Mouse (Mus musculus): ENCODE measurements around the gene Lrrc1. TPM values are rescaled to one million over a fixed set of nuclear protein-coding genes. Genes with fewer than 3 reads are reported as not detected.
"Not testable (repeated sequence)": the region's sequence is repeated elsewhere in the genome, so short reads cannot be mapped to it uniquely, and the experiment has no call there.

Gene Lrrc1
- polyA plus RNA-seq, 1 experiment from 2014 or later = 14.9 TPM

DNA sequence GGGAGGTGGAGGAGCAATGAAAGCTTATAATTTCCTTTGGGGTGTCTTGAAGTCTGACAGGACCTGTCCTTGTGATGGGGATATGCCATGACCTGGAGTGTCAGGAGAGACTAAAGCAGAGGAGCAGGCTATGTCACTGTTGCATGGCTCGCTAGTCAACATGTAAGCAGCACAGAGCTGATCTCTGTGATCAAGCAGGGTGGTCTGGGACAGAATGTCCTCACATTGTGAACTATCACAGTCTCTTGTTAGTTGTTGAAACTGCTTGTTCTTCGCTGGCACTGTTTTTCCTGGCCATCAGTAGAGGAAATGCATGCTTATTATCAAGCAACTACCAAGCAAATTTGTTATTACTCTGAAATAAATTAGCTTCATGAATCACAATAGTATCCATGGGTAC, 38.6 kb upstream of the Lrrc1 start:
- TF ChIP-seq CTCF (IDR thresholded peaks at IDR 0.05; ENCODE audit: low read depth) (no peak), EP300 (optimal IDR thresholded peaks at IDR 0.05) (no peak)
- H3K9ac ChIP-seq (ENCODE audit: low read length) = no peak overlapping the region
- H3K27ac ChIP-seq (replicated peaks) = no peak overlapping the region
- no peak overlapping the region for H3K4me3 ChIP-seq (ENCODE audit: low read depth, low read length)
- 72% methylated on average over 2 of the region's 2 CpGs for WGBS
- H3K27me3 ChIP-seq (ENCODE audit: control insufficient read depth, insufficient read depth, low read length) = no peaks in the 10 kb centered on the region
- DNase-seq (ENCODE audit: low spot score) (no peak), ATAC-seq (ENCODE audit: low FRiP score, low TSS enrichment) (no peak)
- no peaks in the 10 kb centered on the region for H3K9me3 ChIP-seq (ENCODE audit: control insufficient read depth, low read length)
- no peaks in the 10 kb centered on the region for H3K4me1 ChIP-seq (replicated peaks; ENCODE audit: control insufficient read depth, insufficient read depth)
- no peak overlapping the region for H3K4me2 ChIP-seq (replicated peaks; ENCODE audit: low read depth)
- H3K36me3 ChIP-seq (ENCODE audit: control insufficient read depth, insufficient read depth, low read length) = no peaks in the 10 kb centered on the region

DNA sequence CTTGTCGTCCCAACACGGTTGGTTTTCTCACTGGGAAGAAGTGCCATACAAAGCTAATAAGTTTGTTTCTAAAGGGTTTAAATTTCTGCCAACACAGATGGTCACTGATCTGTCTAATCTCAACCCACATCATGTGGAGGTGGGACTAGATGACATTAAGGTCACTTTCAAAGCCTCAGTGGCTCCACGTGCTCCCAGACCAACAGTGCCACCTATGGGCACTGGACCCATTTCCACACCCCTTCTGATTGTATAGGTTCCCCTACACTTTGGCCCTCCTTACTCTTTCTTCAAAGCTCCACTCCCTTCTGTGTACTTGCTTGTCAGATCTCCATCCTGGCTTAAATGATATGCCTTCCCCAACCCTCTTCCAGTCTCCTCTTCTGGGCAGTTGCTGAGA, 35.2 kb upstream of the Lrrc1 start:
- Histone ChIP-seq H3K27me3 (ENCODE audit: control insufficient read depth, insufficient read depth, low read length) (no peaks in the 10 kb centered on the region), H3K36me3 (ENCODE audit: control insufficient read depth, insufficient read depth, low read length) (no peaks in the 10 kb centered on the region), H3K27ac (replicated peaks) (no peak overlapping the region), H3K4me3 (ENCODE audit: low read depth, low read length) (no peak overlapping the region), H3K9me3 (ENCODE audit: control insufficient read depth, low read length) (no peaks in the 10 kb centered on the region), H3K9ac (ENCODE audit: low read length) (no peak overlapping the region), H3K4me1 (replicated peaks; ENCODE audit: control insufficient read depth, insufficient read depth) (no peaks in the 10 kb centered on the region), H3K4me2 (replicated peaks; ENCODE audit: low read depth) (no peak overlapping the region)
- TF ChIP-seq CTCF (IDR thresholded peaks at IDR 0.05; ENCODE audit: low read depth) (peak; percentile 68), EP300 (optimal IDR thresholded peaks at IDR 0.05) (no peak)
- no peak for ATAC-seq (ENCODE audit: low FRiP score, low TSS enrichment)
- 66% methylated on average over 3 of the region's 3 CpGs for WGBS
- DNase-seq (ENCODE audit: low spot score) = peak; percentile 23

DNA sequence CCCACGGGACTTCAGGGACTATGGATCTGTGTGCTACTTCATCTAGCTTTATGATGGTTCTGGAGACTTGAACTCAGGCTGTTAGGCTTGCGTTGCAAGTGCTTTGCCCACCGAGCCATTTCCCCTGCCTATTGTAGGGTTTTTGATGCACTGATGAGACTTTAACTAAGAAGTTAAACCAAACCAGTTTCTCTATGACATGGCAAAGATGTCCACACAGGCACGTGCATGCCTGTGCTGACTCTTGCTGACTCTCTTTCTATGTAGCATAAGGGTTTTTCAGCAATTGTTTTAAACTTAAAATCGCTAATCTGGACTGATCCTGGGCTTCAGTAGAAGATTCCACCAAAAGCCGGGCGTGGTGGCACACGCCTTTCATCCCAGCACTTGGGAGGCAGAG, 33.3 kb upstream of the Lrrc1 start:
- Histone ChIP-seq H3K27ac (replicated peaks) (no peak overlapping the region), H3K27me3 (ENCODE audit: control insufficient read depth, insufficient read depth, low read length) (no peaks in the 10 kb centered on the region), H3K4me3 (ENCODE audit: low read depth, low read length) (no peak overlapping the region), H3K9me3 (ENCODE audit: control insufficient read depth, low read length) (no peaks in the 10 kb centered on the region), H3K4me2 (replicated peaks; ENCODE audit: low read depth) (no peak overlapping the region), H3K9ac (ENCODE audit: low read length) (no peak overlapping the region), H3K36me3 (ENCODE audit: control insufficient read depth, insufficient read depth, low read length) (no peaks in the 10 kb centered on the region), H3K4me1 (replicated peaks; ENCODE audit: control insufficient read depth, insufficient read depth) (no peaks in the 10 kb centered on the region)
- 94% methylated on average over 8 of the region's 8 CpGs for WGBS
- DNase-seq (ENCODE audit: low spot score) = no peak
- ATAC-seq (ENCODE audit: low FRiP score, low TSS enrichment) = no peak
- no peak for TF ChIP-seq EP300 (optimal IDR thresholded peaks at IDR 0.05)
- no peak for TF ChIP-seq CTCF (IDR thresholded peaks at IDR 0.05; ENCODE audit: low read depth)

DNA sequence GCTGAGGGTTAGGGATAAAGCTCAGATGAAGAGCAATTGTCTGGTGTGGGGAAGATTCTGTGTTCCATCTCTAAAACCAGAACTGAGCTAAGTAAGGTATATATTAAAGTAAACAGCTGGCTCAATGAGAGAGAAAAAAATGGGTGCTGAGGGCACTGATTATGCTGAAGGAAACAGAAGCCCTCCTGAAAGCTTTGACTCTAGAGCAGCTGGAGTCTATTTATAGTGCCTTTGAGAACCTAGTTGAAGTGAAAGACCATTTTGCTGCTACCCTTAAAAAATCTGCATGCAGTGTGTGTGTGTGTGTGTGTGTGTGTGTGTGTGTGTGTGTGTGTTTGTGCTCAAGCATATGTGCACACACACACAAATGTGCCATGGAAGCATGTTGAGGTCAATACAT, 32.7 kb upstream of the Lrrc1 start:
- DNase-seq (ENCODE audit: low spot score) = no peak
- ATAC-seq (ENCODE audit: low FRiP score, low TSS enrichment) = no peak
- TF ChIP-seq CTCF (IDR thresholded peaks at IDR 0.05; ENCODE audit: low read depth) (no peak), EP300 (optimal IDR thresholded peaks at IDR 0.05) (no peak)
- H3K36me3 ChIP-seq (ENCODE audit: control insufficient read depth, insufficient read depth, low read length) = no peaks in the 10 kb centered on the region
- no peaks in the 10 kb centered on the region for H3K4me1 ChIP-seq (replicated peaks; ENCODE audit: control insufficient read depth, insufficient read depth)
- no peaks in the 10 kb centered on the region for H3K9me3 ChIP-seq (ENCODE audit: control insufficient read depth, low read length)
- no peak overlapping the region for H3K9ac ChIP-seq (ENCODE audit: low read length)
- H3K27me3 ChIP-seq (ENCODE audit: control insufficient read depth, insufficient read depth, low read length) = no peaks in the 10 kb centered on the region
- no peak overlapping the region for H3K27ac ChIP-seq (replicated peaks)
- no peak overlapping the region for H3K4me3 ChIP-seq (ENCODE audit: low read depth, low read length)
- no peak overlapping the region for H3K4me2 ChIP-seq (replicated peaks; ENCODE audit: low read depth)

DNA sequence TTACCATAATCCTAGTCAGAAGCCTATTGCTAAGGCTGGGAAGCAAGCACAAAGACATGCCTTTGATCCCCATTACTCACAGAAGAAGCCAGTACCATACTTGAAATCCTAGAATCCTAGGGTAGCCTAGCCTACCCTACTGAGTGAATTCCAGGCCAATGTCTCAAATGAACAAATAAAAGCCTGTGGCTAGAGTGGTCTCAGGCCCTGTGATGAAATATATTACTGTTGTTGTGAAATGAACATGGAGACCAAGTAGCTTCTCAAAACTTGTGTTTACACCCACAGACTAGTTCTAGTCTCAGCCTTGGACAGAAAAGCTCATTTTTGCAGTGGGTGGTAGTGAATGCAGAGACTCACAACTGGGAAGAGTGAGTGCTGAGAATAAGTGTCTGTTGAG, 31.6 kb upstream of the Lrrc1 start:
- no peak for ATAC-seq (ENCODE audit: low FRiP score, low TSS enrichment)
- DNase-seq (ENCODE audit: low spot score) = no peak
- no peaks in the 10 kb centered on the region for H3K4me1 ChIP-seq (replicated peaks; ENCODE audit: control insufficient read depth, insufficient read depth)
- H3K4me3 ChIP-seq (ENCODE audit: low read depth, low read length) = no peak overlapping the region
- TF ChIP-seq EP300 (optimal IDR thresholded peaks at IDR 0.05) = no peak
- no peak for TF ChIP-seq CTCF (IDR thresholded peaks at IDR 0.05; ENCODE audit: low read depth)
- no peak overlapping the region for H3K4me2 ChIP-seq (replicated peaks; ENCODE audit: low read depth)
- H3K27ac ChIP-seq (replicated peaks) = no peak overlapping the region
- H3K9me3 ChIP-seq (ENCODE audit: control insufficient read depth, low read length) = no peaks in the 10 kb centered on the region
- H3K27me3 ChIP-seq (ENCODE audit: control insufficient read depth, insufficient read depth, low read length) = no peaks in the 10 kb centered on the region
- no peak overlapping the region for H3K9ac ChIP-seq (ENCODE audit: low read length)
- H3K36me3 ChIP-seq (ENCODE audit: control insufficient read depth, insufficient read depth, low read length) = no peaks in the 10 kb centered on the region

DNA sequence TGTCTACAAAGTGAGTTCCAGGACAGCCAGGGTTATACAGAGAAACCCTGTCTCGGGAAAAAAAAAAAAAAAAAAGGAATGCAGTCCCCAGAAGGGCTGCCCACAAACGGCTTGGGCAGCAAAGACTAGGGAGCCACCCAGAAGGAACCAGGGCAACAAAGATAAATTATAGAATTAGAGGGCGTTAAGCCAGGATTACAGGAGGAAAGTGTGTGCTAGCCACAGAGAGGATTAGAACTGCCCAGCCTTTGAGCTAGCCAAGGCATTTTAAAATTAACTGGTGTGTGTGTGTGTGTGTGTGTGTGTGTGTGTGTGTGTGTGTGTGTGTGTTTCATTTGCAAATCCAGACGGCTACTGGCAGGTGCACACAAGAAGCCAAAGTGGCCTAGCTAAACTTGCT, 30.3 kb upstream of the Lrrc1 start:
- H3K4me3 ChIP-seq (ENCODE audit: low read depth, low read length); DNase-seq (ENCODE audit: low spot score); H3K9ac ChIP-seq (ENCODE audit: low read length); H3K27ac ChIP-seq (replicated peaks); ATAC-seq (ENCODE audit: low FRiP score, low TSS enrichment); H3K27me3 ChIP-seq (ENCODE audit: control insufficient read depth, insufficient read depth, low read length); H3K4me1 ChIP-seq (replicated peaks; ENCODE audit: control insufficient read depth, insufficient read depth); H3K9me3 ChIP-seq (ENCODE audit: control insufficient read depth, low read length); H3K4me2 ChIP-seq (replicated peaks; ENCODE audit: low read depth); H3K36me3 ChIP-seq (ENCODE audit: control insufficient read depth, insufficient read depth, low read length): not testable (repeated sequence)
- 52% methylated on average over 4 of the region's 4 CpGs for WGBS

Data from stomach, postnatal 0 days (tissue).